ENCODE assay signal across 8 mouse cellular contexts in the genomic region with DNA sequence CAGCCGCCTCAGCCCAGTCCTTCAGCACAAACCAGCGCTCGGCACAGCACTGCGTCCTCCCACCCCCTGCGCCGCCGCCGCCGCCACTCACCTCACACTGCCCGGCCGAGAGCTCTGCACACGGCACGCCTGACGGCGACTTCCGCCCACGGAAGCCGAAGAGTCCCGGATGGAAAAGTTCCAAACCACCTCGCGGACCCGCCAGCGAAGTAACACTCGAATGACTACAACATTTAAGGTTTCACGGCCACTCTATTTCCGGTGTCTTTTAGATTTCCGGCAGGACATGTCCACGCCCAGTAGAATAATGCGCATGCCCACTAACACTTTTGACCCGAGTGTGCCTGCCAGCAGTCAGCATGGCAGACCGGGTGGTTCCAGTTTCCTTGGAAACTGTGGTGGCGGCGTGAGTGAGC. TPM values are rescaled to one million over a fixed set of nuclear protein-coding genes. Genes with fewer than 3 reads are reported as not detected.
DNase-seq lines count a peak whose midpoint lies in the region; ATAC-seq lines count a peak whose summit lies in the region.

A gene (minus strand): TSS at position 282 of the 416 bp plus-strand sequence.

- ATAC-seq in intestine, embryonic 14.5 days (replicated peaks; ENCODE audit: low FRiP score, low TSS enrichment, low read depth): peak; percentile 93

- H3K4me2 ChIP-seq in intestine, embryonic 14.5 days (ENCODE audit: low read length): peak within 1 kb of the TSS; percentile 48

- peak within 1 kb of the TSS; percentile 82 for H3K27ac ChIP-seq in intestine, embryonic 14.5 days (ENCODE audit: low read depth)

- WGBS in intestine, embryonic 14.5 days: under 1% methylated on average over 33 of the region's 33 CpGs

- intact Hi-C loops in left cerebral cortex, postnatal 14 days (cut with DNase I): loop anchor here (10.0 kb wide), 2 partner anchors 132 to 272 kb away; a partner anchor contains a TSS

- H3K36me3 ChIP-seq in intestine, embryonic 14.5 days (ENCODE audit: control insufficient read depth, insufficient read depth, low read length): peaks cover 21% of the 10 kb centered on the region

- peak within 1 kb of the TSS; percentile 74 for H3K9ac ChIP-seq in intestine, embryonic 14.5 days (ENCODE audit: low read length)

- DNase-seq in adrenal gland, adult 18-20 months (ENCODE audit: low spot score in 2 of 2): peak; percentile 78 to 81
- peak; percentile 94 for DNase-seq in embryo, embryonic 11 days
- peak; percentile 90 for DNase-seq in gastrocnemius, postnatal 25 days
- peak; percentile 89 for DNase-seq in intestine, embryonic 14.5 days (ENCODE audit: low spot score)
- DNase-seq in left cerebral cortex, postnatal 14 days (ENCODE audit: low spot score in 2 of 2): peak; percentile 90 to 99
- DNase-seq in mesoderm, embryonic 11.5 days (ENCODE audit: low read depth, low spot score): peak; percentile 94
- peak; percentile 89 to 95 for DNase-seq in right cerebral cortex, postnatal 36 days (ENCODE audit: low spot score in 2 of 2)
- peak; percentile 92 for DNase-seq in yolk sac, embryonic 10.5 days (ENCODE audit: low spot score)

- no peaks in the 10 kb centered on the region for H3K9me3 ChIP-seq in intestine, embryonic 14.5 days (ENCODE audit: control insufficient read depth, low read length)

- peak within 1 kb of the TSS; percentile 83 for H3K4me3 ChIP-seq in intestine, embryonic 14.5 days (ENCODE audit: low read depth, low read length)

- H3K27me3 ChIP-seq in intestine, embryonic 14.5 days (replicated peaks; ENCODE audit: control insufficient read depth, insufficient read depth, low read length): no peaks in the 10 kb centered on the region

- H3K4me1 ChIP-seq in intestine, embryonic 14.5 days (replicated peaks; ENCODE audit: control insufficient read depth, insufficient read depth, low read length): peaks cover 11% of the 10 kb centered on the region

RNA-seq across cellular contexts. Expression of the gene that starts here (rescaled TPM):
- 10 to 100 TPM; 20.1 to 20.9 TPM for total RNA-seq in adrenal gland, adult 18-20 months (2021)
- 1 to 10 TPM; 9.1 to 9.3 TPM for total RNA-seq in gastrocnemius, postnatal 25 days (2021)
- polyA plus RNA-seq in intestine, embryonic 14.5 days (2014; fragmentation: Nextera tagmentation; extraction: Ambion mirVana): 14.1 and 14.9 TPM in 2 replicates
- 10 to 100 TPM; 18.9 to 20.6 TPM for total RNA-seq in left cerebral cortex, postnatal 14 days (2021)

Comparison
In these comparisons a context has a peak if more than half of its experiments do, and no peak if none do; other contexts are left out.
1. Peak in every context shown above with its lines: DNase-seq, ATAC-seq, H3K4me3 ChIP-seq and H3K27ac ChIP-seq.